Mouse (Mus musculus) leukemia stem cell, adult 10-12 weeks (primary cell): ENCODE results near the gene Asb14. TPM values are rescaled to one million over a fixed set of nuclear protein-coding genes. Genes with fewer than 3 reads are reported as not detected.

Experiments used
- polyA plus RNA-seq: library from polyadenylated mRNA; stranded (reverse); fragments of >175 nt; gene quantifications from 2 replicates; pipeline ENCODE4 v1.2.3, GENCODE M21; 2012; ENCODE audit warnings: low replicate concordance

Gene Asb14
- polyA plus RNA-seq: not detected in 2 replicates

DNA sequence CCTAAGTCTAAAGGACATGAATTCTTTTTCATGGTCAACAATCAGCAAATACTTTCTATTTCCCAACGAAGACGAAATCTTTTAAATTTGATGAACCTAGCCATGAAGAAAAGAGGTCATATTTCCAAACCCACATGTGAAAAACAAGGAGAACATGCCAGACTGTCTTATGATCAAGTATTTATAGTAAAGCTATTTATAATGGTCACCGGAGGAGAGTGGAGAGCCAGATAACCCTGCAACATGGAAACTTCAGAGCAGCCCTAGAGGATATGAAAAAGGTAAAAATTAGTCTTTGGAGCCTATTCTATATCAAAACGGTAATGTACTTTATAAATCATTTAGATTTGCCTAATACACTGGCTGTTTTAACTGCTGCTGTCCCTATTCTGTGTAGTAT lies at the start of gene Asb14:
Gene Asb14 (plus strand): TSS at position 166 of the 400 bp plus-strand sequence.

Other genes starting within 250 kb of the Asb14 start
- gene Pde12, start 224.7 kb upstream of the Asb14 start, polyA plus RNA-seq: 11.3 and 17.6 TPM in 2 replicates
- not detected in 2 replicates for gene Dnah12, start 201.3 kb upstream of the Asb14 start, polyA plus RNA-seq
- gene Appl1, start 76.7 kb downstream of the Asb14 start, polyA plus RNA-seq: 0.50 and 0.52 TPM in 2 replicates
- gene Hesx1, start 99.9 kb downstream of the Asb14 start, polyA plus RNA-seq: not detected in 2 replicates
- 0.02 TPM in 1 of 2 replicates, not detected in the other for gene Il17rd, start 144.4 kb downstream of the Asb14 start, polyA plus RNA-seq
- gene Arhgef3, start 220.3 kb downstream of the Asb14 start, polyA plus RNA-seq: 3.6 and 4.3 TPM in 2 replicates